Mouse (Mus musculus): ENCODE measurements around the gene Sh3bgr. TPM values are rescaled to one million over a fixed set of nuclear protein-coding genes. Genes with fewer than 3 reads are reported as not detected.

Gene Sh3bgr
- polyA plus RNA-seq, 1 experiment: 6.3 TPM

DNA sequence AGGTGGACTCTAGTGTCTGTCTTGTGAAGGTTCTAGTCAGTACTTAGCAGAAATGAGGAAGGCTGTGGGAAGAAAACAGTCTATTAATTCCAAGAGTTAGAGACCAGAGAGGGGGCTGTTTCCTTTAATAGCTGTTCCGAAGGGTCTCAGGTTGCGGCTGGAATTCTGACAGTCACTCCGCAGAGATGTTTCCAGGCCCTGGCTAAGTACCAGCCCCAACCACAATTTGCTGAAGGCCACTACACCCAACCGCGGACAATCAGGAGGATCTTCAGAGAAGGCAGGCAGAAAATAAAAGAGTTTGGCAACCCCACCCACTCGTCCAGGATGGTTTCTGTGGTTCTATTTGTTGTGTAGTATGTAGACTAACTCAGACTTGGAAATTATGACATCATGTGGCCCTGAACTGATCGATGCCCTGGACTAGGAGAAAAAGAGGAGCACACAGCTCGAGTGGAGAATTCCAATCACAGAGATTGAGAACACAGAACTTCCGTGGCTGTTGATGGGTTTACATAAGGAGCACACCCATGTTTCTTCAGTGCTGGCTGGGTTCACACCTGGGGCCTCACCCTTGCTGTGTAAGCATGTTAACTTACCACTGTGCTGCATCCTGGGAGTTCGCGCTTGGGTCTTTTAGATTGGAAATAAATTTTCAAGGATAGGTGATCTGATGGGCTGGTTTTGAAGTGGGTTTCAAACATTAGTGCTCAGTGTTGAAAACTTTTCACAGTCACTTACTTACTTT is 1.4 kb downstream of the Sh3bgr start:
- Histone ChIP-seq H3K4me1 (ENCODE audit: control insufficient read depth, insufficient read depth, low read length) (peaks cover 2% of the 10 kb centered on the region; the same call in 1 of the 2 replicates), H3K4me3 (ENCODE audit: insufficient read depth, low read length) (no peak overlapping the region), H3K27ac (ENCODE audit: insufficient read depth, low read length) (no peak overlapping the region)
- TF ChIP-seq CTCF (IDR thresholded peaks at IDR 0.05; ENCODE audit: borderline replicate concordance, insufficient read depth, low read length) (no peak), POLR2A (IDR thresholded peaks at IDR 0.05; ENCODE audit: low read depth, low read length) (no peak)

GRCm38 (mm10) chr16:96209789-96210188 is 9.5 kb downstream of the Sh3bgr start:
- H3K4me3 ChIP-seq (ENCODE audit: insufficient read depth, low read length): no peak overlapping the region
- no peaks in the 10 kb centered on the region for H3K4me1 ChIP-seq (ENCODE audit: control insufficient read depth, insufficient read depth, low read length)
- TF ChIP-seq CTCF (IDR thresholded peaks at IDR 0.05; ENCODE audit: borderline replicate concordance, insufficient read depth, low read length): no peak
- TF ChIP-seq POLR2A (IDR thresholded peaks at IDR 0.05; ENCODE audit: low read depth, low read length): no peak
- H3K27ac ChIP-seq (ENCODE audit: insufficient read depth, low read length): no peak overlapping the region

DNA sequence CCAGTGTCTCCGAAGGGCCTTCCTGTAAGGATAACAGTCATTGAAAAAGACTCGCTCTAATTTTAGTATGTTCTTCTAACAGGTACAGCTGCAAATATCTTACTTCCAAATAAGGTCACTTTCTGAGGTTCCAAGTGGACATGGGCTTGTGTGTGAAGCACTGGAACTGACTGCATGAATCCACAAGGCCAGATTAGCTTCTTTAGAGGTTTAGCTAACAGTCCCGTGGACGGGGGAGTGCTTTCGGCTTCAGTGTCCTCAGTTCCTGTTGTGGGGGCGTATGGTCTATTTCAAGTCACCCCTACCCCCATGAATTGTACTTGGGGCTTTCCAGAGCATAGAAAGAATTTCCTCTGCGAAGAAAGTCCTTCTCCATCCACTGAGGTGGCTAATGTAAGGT is 10.6 kb downstream of the Sh3bgr start:
- Histone ChIP-seq H3K4me3 (ENCODE audit: insufficient read depth, low read length) (no peak overlapping the region), H3K4me1 (ENCODE audit: control insufficient read depth, insufficient read depth, low read length) (no peaks in the 10 kb centered on the region), H3K27ac (ENCODE audit: insufficient read depth, low read length) (no peak overlapping the region)
- TF ChIP-seq CTCF (IDR thresholded peaks at IDR 0.05; ENCODE audit: borderline replicate concordance, insufficient read depth, low read length) (no peak), POLR2A (IDR thresholded peaks at IDR 0.05; ENCODE audit: low read depth, low read length) (no peak)

DNA sequence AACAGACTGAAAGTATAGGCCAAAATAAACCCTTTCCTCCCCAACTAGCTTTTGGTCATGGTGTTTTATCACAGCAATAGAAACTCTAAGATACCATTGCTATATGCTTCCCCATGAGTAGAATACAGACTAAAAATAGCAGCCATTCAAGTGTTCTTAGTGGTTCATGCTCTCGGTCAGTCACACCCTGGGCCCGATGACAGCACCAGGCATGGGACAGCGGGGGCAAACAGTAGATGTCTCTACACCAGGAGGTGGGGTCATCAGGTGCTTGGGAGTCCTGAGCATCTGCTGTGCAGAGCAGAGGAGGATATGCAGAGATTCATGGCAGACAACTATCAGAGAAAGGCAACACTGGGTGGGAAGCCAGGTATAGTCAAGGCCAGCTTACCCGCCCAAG is 12.8 kb downstream of the Sh3bgr start:
- TF ChIP-seq POLR2A (IDR thresholded peaks at IDR 0.05; ENCODE audit: low read depth, low read length) (no peak), CTCF (IDR thresholded peaks at IDR 0.05; ENCODE audit: borderline replicate concordance, insufficient read depth, low read length) (no peak)
- H3K4me3 ChIP-seq (ENCODE audit: insufficient read depth, low read length): no peak overlapping the region
- H3K27ac ChIP-seq (ENCODE audit: insufficient read depth, low read length): no peak overlapping the region
- no peaks in the 10 kb centered on the region for H3K4me1 ChIP-seq (ENCODE audit: control insufficient read depth, insufficient read depth, low read length)

- no peak for TF ChIP-seq CTCF (IDR thresholded peaks at IDR 0.05; ENCODE audit: borderline replicate concordance, insufficient read depth, low read length)
- no peak for TF ChIP-seq POLR2A (IDR thresholded peaks at IDR 0.05; ENCODE audit: low read depth, low read length)
- Histone ChIP-seq H3K27ac (ENCODE audit: insufficient read depth, low read length) (no peak overlapping the region), H3K4me1 (ENCODE audit: control insufficient read depth, insufficient read depth, low read length) (no peaks in the 10 kb centered on the region), H3K4me3 (ENCODE audit: insufficient read depth, low read length) (no peak overlapping the region)
These were observed 21.2 kb downstream of the Sh3bgr start for GRCm38 (mm10) chr16:96221491-96221890.

DNA sequence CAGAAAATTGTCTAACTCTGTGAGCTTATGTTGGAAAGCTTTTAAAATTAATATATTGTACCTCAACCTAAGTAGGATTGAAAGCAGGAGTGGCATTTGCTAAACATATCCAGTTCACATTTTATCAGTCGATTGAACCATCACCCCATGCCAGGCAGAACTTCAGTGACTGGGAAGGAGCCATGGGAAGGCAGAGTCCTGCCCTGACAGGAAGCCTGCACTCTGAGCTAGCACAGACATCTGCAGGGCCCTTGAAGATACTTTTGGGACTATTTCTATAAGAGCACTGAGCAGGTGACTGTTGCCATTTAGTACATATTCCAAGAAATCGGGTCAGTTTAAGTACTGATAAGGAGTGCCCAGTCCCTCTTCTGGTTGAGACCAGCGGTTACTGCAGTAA is 21.7 kb downstream of the Sh3bgr start:
- Histone ChIP-seq H3K4me3 (ENCODE audit: insufficient read depth, low read length) (no peak overlapping the region), H3K4me1 (ENCODE audit: control insufficient read depth, insufficient read depth, low read length) (no peaks in the 10 kb centered on the region), H3K27ac (ENCODE audit: insufficient read depth, low read length) (no peak overlapping the region)
- TF ChIP-seq CTCF (IDR thresholded peaks at IDR 0.05; ENCODE audit: borderline replicate concordance, insufficient read depth, low read length): no peak
- no peak for TF ChIP-seq POLR2A (IDR thresholded peaks at IDR 0.05; ENCODE audit: low read depth, low read length)

GRCm38 (mm10) chr16:96222452-96222851 is 22.2 kb downstream of the Sh3bgr start:
- H3K4me3 ChIP-seq (ENCODE audit: insufficient read depth, low read length): no peak overlapping the region
- TF ChIP-seq CTCF (IDR thresholded peaks at IDR 0.05; ENCODE audit: borderline replicate concordance, insufficient read depth, low read length) (no peak), POLR2A (IDR thresholded peaks at IDR 0.05; ENCODE audit: low read depth, low read length) (no peak)
- H3K27ac ChIP-seq (ENCODE audit: insufficient read depth, low read length): no peak overlapping the region
- H3K4me1 ChIP-seq (ENCODE audit: control insufficient read depth, insufficient read depth, low read length): no peaks in the 10 kb centered on the region

DNA sequence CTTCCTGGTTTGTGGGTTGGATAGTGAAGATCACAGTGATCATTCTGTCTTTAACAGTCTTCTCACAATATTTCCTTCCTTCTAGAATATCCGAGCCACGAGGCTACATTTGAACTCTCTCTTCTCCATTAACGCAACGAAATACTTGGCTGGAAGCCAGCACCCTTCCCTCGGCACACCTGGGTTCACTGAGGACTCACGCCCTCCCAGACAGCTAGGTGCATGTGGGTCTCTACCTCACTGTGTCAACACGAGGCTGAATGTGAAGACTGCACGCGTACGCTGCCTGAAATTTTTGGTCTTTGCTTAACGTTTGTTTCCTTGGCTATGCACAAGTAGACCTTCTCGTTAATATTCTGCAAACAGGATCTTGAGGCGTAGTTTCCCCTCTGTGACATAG is 28.2 kb downstream of the Sh3bgr start:
- TF ChIP-seq POLR2A (IDR thresholded peaks at IDR 0.05; ENCODE audit: low read depth, low read length) (no peak), CTCF (IDR thresholded peaks at IDR 0.05; ENCODE audit: borderline replicate concordance, insufficient read depth, low read length) (no peak)
- H3K4me1 ChIP-seq (ENCODE audit: control insufficient read depth, insufficient read depth, low read length): no peaks in the 10 kb centered on the region
- H3K4me3 ChIP-seq (ENCODE audit: insufficient read depth, low read length): no peak overlapping the region
- H3K27ac ChIP-seq (ENCODE audit: insufficient read depth, low read length): no peak overlapping the region

- no peak overlapping the region for H3K4me3 ChIP-seq (ENCODE audit: insufficient read depth, low read length)
- no peak for TF ChIP-seq POLR2A (IDR thresholded peaks at IDR 0.05; ENCODE audit: low read depth, low read length)
- no peaks in the 10 kb centered on the region for H3K4me1 ChIP-seq (ENCODE audit: control insufficient read depth, insufficient read depth, low read length)
- H3K27ac ChIP-seq (ENCODE audit: insufficient read depth, low read length): no peak overlapping the region
These were observed 28.9 kb downstream of the Sh3bgr start for GRCm38 (mm10) chr16:96229044-96229555.

DNA sequence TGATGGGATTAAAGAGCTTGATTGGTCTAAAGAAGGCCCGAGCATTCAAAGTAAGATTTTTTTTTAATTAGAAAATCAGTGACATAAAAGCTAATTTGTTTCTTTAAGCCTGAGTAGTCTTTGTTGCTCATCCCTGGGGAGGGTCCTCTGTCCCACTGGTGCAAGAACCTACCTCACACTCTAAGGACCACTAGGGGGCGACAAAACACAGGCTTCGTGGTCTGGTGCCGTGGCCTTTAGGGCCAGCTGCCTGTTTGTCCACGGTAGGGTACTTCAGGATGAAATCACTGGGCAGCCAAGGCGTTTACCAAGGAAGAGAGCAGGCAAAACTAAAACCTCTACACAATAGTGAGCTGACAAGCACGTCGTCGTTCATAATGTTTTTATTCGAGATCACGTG is 30.2 kb downstream of the Sh3bgr start:
- Histone ChIP-seq H3K27ac (ENCODE audit: insufficient read depth, low read length) (no peak overlapping the region), H3K4me3 (ENCODE audit: insufficient read depth, low read length) (no peak overlapping the region), H3K4me1 (ENCODE audit: control insufficient read depth, insufficient read depth, low read length) (no peaks in the 10 kb centered on the region)
- no peak for TF ChIP-seq POLR2A (IDR thresholded peaks at IDR 0.05; ENCODE audit: low read depth, low read length)
- TF ChIP-seq CTCF (IDR thresholded peaks at IDR 0.05; ENCODE audit: borderline replicate concordance, insufficient read depth, low read length): peak; percentile 90
